Mouse (Mus musculus): ENCODE data around the gene Cxcr5.

GRCm38 (mm10) chr9:44513610-44514009, 48.1 kb downstream of the Cxcr5 start:
- TF ChIP-seq CTCF (IDR thresholded peaks at IDR 0.05; ENCODE audit: insufficient read depth, low read length) (no peak), POLR2A (IDR thresholded peaks at IDR 0.05; ENCODE audit: borderline replicate concordance, extremely low read depth, low read depth, low read length) (no peak)

Data from lung, adult 2 months (tissue).